Mouse (Mus musculus): ENCODE measurements around the gene Gm9857. TPM values are rescaled to one million over a fixed set of nuclear protein-coding genes. Genes with fewer than 3 reads are reported as not detected.

Gm9857 gene
- polyA plus RNA-seq, 1 experiment from 2014 or later: not detected

GRCm38 (mm10) chr3:108911081-108911547 is 29.1 kb downstream of the Gm9857 start:
- peak; percentile 84 for ATAC-seq (ENCODE audit: insufficient number of reproducible peaks, insufficient read depth, low FRiP score, low read depth)
- WGBS: 0% methylated on average over 42 of the region's 44 CpGs

GRCm38 (mm10) chr3:108910303-108911080 is 29.8 kb downstream of the Gm9857 start:
- no peaks in the 10 kb centered on the region for H3K9me3 ChIP-seq (ENCODE audit: control insufficient read depth, low read length)
- under 1% methylated on average over 32 of the region's 32 CpGs for WGBS
- H3K27ac ChIP-seq (replicated peaks in 1 of 2; ENCODE audit: control insufficient read depth in 1 of 2, insufficient read depth in 1 of 2, low read depth in 2 of 2, low read length in 2 of 2): peak overlapping the region; percentile 98 to 99
- peak overlapping the region; percentile 88 to 95 for H3K4me3 ChIP-seq (ENCODE audit: control insufficient read depth in 1 of 2, insufficient read depth in 1 of 2, low read depth in 1 of 2, low read length in 2 of 2)
- no peak for ATAC-seq (ENCODE audit: insufficient number of reproducible peaks, insufficient read depth, low FRiP score, low read depth)
- H3K4me1 ChIP-seq (ENCODE audit: control insufficient read depth in 2 of 2, insufficient read depth in 2 of 2, low read length in 2 of 2): peaks cover 2 to 8% of the 10 kb centered on the region in 2 experiments; a peak in 3 of 4 replicates
- H3K9ac ChIP-seq (ENCODE audit: low read length): peak overlapping the region; percentile 96
- no peaks in the 10 kb centered on the region for H3K27me3 ChIP-seq (ENCODE audit: control insufficient read depth, insufficient read depth, low read length)
- peaks cover 31% of the 10 kb centered on the region for H3K36me3 ChIP-seq (ENCODE audit: control insufficient read depth, insufficient read depth, low read length)
- H3K4me2 ChIP-seq (ENCODE audit: low read length): peak overlapping the region; percentile 96

More at GRCm38 (mm10) chr3:108911081-108911547, 29.1 kb downstream of the Gm9857 start:
- H3K4me3 ChIP-seq (ENCODE audit: control insufficient read depth in 1 of 2, insufficient read depth in 1 of 2, low read depth in 1 of 2, low read length in 2 of 2): peak overlapping the region; percentile 88 to 95
- peak overlapping the region; percentile 98 to 99 for H3K27ac ChIP-seq (replicated peaks in 1 of 2; ENCODE audit: control insufficient read depth in 1 of 2, insufficient read depth in 1 of 2, low read depth in 2 of 2, low read length in 2 of 2)
- H3K4me2 ChIP-seq (ENCODE audit: low read length): peak overlapping the region; percentile 96
- peaks cover 2 to 8% of the 10 kb centered on the region in 2 experiments; a peak in 3 of 4 replicates for H3K4me1 ChIP-seq (ENCODE audit: control insufficient read depth in 2 of 2, insufficient read depth in 2 of 2, low read length in 2 of 2)
- H3K36me3 ChIP-seq (ENCODE audit: control insufficient read depth, insufficient read depth, low read length): peaks cover 25% of the 10 kb centered on the region
- peak overlapping the region; percentile 96 for H3K9ac ChIP-seq (ENCODE audit: low read length)
- H3K9me3 ChIP-seq (ENCODE audit: control insufficient read depth, low read length): no peaks in the 10 kb centered on the region
- no peaks in the 10 kb centered on the region for H3K27me3 ChIP-seq (ENCODE audit: control insufficient read depth, insufficient read depth, low read length)

- no peak overlapping the region for H3K27ac ChIP-seq (replicated peaks in 1 of 2; ENCODE audit: control insufficient read depth in 1 of 2, insufficient read depth in 1 of 2, low read depth in 2 of 2, low read length in 2 of 2)
- no peaks in the 10 kb centered on the region for H3K4me1 ChIP-seq (ENCODE audit: control insufficient read depth in 2 of 2, insufficient read depth in 2 of 2, low read length in 2 of 2)
- peaks cover 67% of the 10 kb centered on the region for H3K36me3 ChIP-seq (ENCODE audit: control insufficient read depth, insufficient read depth, low read length)
- WGBS: 92% methylated on average over 6 of the region's 6 CpGs
- H3K9me3 ChIP-seq (ENCODE audit: control insufficient read depth, low read length): no peaks in the 10 kb centered on the region
- no peaks in the 10 kb centered on the region for H3K27me3 ChIP-seq (ENCODE audit: control insufficient read depth, insufficient read depth, low read length)
- H3K9ac ChIP-seq (ENCODE audit: low read length): no peak overlapping the region
- ATAC-seq (ENCODE audit: insufficient number of reproducible peaks, insufficient read depth, low FRiP score, low read depth): no peak
- H3K4me3 ChIP-seq (ENCODE audit: control insufficient read depth in 1 of 2, insufficient read depth in 1 of 2, low read depth in 1 of 2, low read length in 2 of 2): no peak overlapping the region
- no peak overlapping the region for H3K4me2 ChIP-seq (ENCODE audit: low read length)
Measured at GRCm38 (mm10) chr3:108902934-108903333, 37.3 kb downstream of the Gm9857 start.

- Histone ChIP-seq H3K36me3 (ENCODE audit: control insufficient read depth, insufficient read depth, low read length) (peaks cover 58% of the 10 kb centered on the region), H3K9ac (ENCODE audit: low read length) (no peak overlapping the region)
- WGBS: 47% methylated on average over 2 of the region's 2 CpGs
Measured at GRCm38 (mm10) chr3:108902038-108902437, 38.2 kb downstream of the Gm9857 start.

GRCm38 (mm10) chr3:108900681-108901080 is 39.6 kb downstream of the Gm9857 start:
- Histone ChIP-seq H3K4me1 (ENCODE audit: control insufficient read depth in 2 of 2, insufficient read depth in 2 of 2, low read length in 2 of 2) (no peaks in the 10 kb centered on the region), H3K27ac (replicated peaks in 1 of 2; ENCODE audit: control insufficient read depth in 1 of 2, insufficient read depth in 1 of 2, low read depth in 2 of 2, low read length in 2 of 2) (no peak overlapping the region; a peak in 1 of 4 replicates)

More at GRCm38 (mm10) chr3:108902038-108902437, 38.2 kb downstream of the Gm9857 start:
- Histone ChIP-seq H3K9me3 (ENCODE audit: control insufficient read depth, low read length) (no peaks in the 10 kb centered on the region), H3K4me3 (ENCODE audit: control insufficient read depth in 1 of 2, insufficient read depth in 1 of 2, low read depth in 1 of 2, low read length in 2 of 2) (no peak overlapping the region), H3K27ac (replicated peaks in 1 of 2; ENCODE audit: control insufficient read depth in 1 of 2, insufficient read depth in 1 of 2, low read depth in 2 of 2, low read length in 2 of 2) (no peak overlapping the region), H3K27me3 (ENCODE audit: control insufficient read depth, insufficient read depth, low read length) (no peaks in the 10 kb centered on the region), H3K4me1 (ENCODE audit: control insufficient read depth in 2 of 2, insufficient read depth in 2 of 2, low read length in 2 of 2) (no peaks in the 10 kb centered on the region), H3K4me2 (ENCODE audit: low read length) (no peak overlapping the region)
- ATAC-seq (ENCODE audit: insufficient number of reproducible peaks, insufficient read depth, low FRiP score, low read depth): no peak

GRCm38 (mm10) chr3:108900147-108900546 is 40.1 kb downstream of the Gm9857 start:
- Histone ChIP-seq H3K27me3 (ENCODE audit: control insufficient read depth, insufficient read depth, low read length) (no peaks in the 10 kb centered on the region), H3K27ac (replicated peaks in 1 of 2; ENCODE audit: control insufficient read depth in 1 of 2, insufficient read depth in 1 of 2, low read depth in 2 of 2, low read length in 2 of 2) (no peak overlapping the region), H3K4me1 (ENCODE audit: control insufficient read depth in 2 of 2, insufficient read depth in 2 of 2, low read length in 2 of 2) (no peaks in the 10 kb centered on the region), H3K36me3 (ENCODE audit: control insufficient read depth, insufficient read depth, low read length) (peaks cover 39% of the 10 kb centered on the region), H3K9ac (ENCODE audit: low read length) (no peak overlapping the region), H3K4me3 (ENCODE audit: control insufficient read depth in 1 of 2, insufficient read depth in 1 of 2, low read depth in 1 of 2, low read length in 2 of 2) (no peak overlapping the region), H3K4me2 (ENCODE audit: low read length) (no peak overlapping the region), H3K9me3 (ENCODE audit: control insufficient read depth, low read length) (no peaks in the 10 kb centered on the region)
- 89% methylated on average over 3 of the region's 3 CpGs for WGBS
- ATAC-seq (ENCODE audit: insufficient number of reproducible peaks, insufficient read depth, low FRiP score, low read depth): no peak

More at GRCm38 (mm10) chr3:108900681-108901080, 39.6 kb downstream of the Gm9857 start:
- Histone ChIP-seq H3K27me3 (ENCODE audit: control insufficient read depth, insufficient read depth, low read length) (no peaks in the 10 kb centered on the region), H3K4me2 (ENCODE audit: low read length) (no peak overlapping the region), H3K9ac (ENCODE audit: low read length) (no peak overlapping the region), H3K4me3 (ENCODE audit: control insufficient read depth in 1 of 2, insufficient read depth in 1 of 2, low read depth in 1 of 2, low read length in 2 of 2) (no peak overlapping the region), H3K9me3 (ENCODE audit: control insufficient read depth, low read length) (no peaks in the 10 kb centered on the region), H3K36me3 (ENCODE audit: control insufficient read depth, insufficient read depth, low read length) (peaks cover 45% of the 10 kb centered on the region)
- no peak for ATAC-seq (ENCODE audit: insufficient number of reproducible peaks, insufficient read depth, low FRiP score, low read depth)
- WGBS: 80% methylated on average over 5 of the region's 5 CpGs

GRCm38 (mm10) chr3:108898640-108899039 is 41.6 kb downstream of the Gm9857 start:
- no peak overlapping the region for H3K27ac ChIP-seq (replicated peaks in 1 of 2; ENCODE audit: control insufficient read depth in 1 of 2, insufficient read depth in 1 of 2, low read depth in 2 of 2, low read length in 2 of 2)
- no peaks in the 10 kb centered on the region for H3K27me3 ChIP-seq (ENCODE audit: control insufficient read depth, insufficient read depth, low read length)
- no peak overlapping the region for H3K4me3 ChIP-seq (ENCODE audit: control insufficient read depth in 1 of 2, insufficient read depth in 1 of 2, low read depth in 1 of 2, low read length in 2 of 2)
- no peak overlapping the region for H3K9ac ChIP-seq (ENCODE audit: low read length)
- ATAC-seq (ENCODE audit: insufficient number of reproducible peaks, insufficient read depth, low FRiP score, low read depth): no peak
- H3K36me3 ChIP-seq (ENCODE audit: control insufficient read depth, insufficient read depth, low read length): peaks cover 24% of the 10 kb centered on the region
- H3K4me1 ChIP-seq (ENCODE audit: control insufficient read depth in 2 of 2, insufficient read depth in 2 of 2, low read length in 2 of 2): no peaks in the 10 kb centered on the region
- WGBS: 94% methylated on average over 4 of the region's 4 CpGs
- no peak overlapping the region for H3K4me2 ChIP-seq (ENCODE audit: low read length)
- H3K9me3 ChIP-seq (ENCODE audit: control insufficient read depth, low read length): no peaks in the 10 kb centered on the region

All from heart, embryonic 14.5 days (tissue).